Mouse (Mus musculus) ES-Bruce4 (cell line): ENCODE results near the gene Olfr787. TPM values are rescaled to one million over a fixed set of nuclear protein-coding genes. Genes with fewer than 3 reads are reported as not detected.

Source experiments
- H3K27ac ChIP-seq: 2 replicates; pipeline ENCODE4 v1.5.1; 2012; ENCODE audit warnings: low read length, inconsistent platforms; ENCODE audit not compliant: insufficient read depth
- H3K27me3 ChIP-seq: 2 replicates; pipeline ENCODE4 v1.6.1; 2012; ENCODE audit warnings: mild to moderate bottlenecking, low read length, inconsistent platforms; ENCODE audit not compliant: control insufficient read depth, poor library complexity, insufficient read depth, severe bottlenecking
- H3K36me3 ChIP-seq: 2 replicates; pipeline ENCODE4 v1.6.1; 2012; ENCODE audit warnings: inconsistent platforms, mild to moderate bottlenecking, low read length, moderate library complexity; ENCODE audit not compliant: control insufficient read depth, poor library complexity, insufficient read depth, severe bottlenecking
- H3K4me1 ChIP-seq: one replicate; pipeline ENCODE4 v1.8.1; 2011; ENCODE audit warnings: low read length; ENCODE audit not compliant: control insufficient read depth, insufficient read depth
- H3K4me3 ChIP-seq: 2 replicates; pipeline ENCODE4 v1.5.1; 2011; ENCODE audit warnings: low read depth, mild to moderate bottlenecking, low read length
- H3K9ac ChIP-seq: 2 replicates; pipeline ENCODE4 v1.6.1; 2012; ENCODE audit warnings: low read depth, mild to moderate bottlenecking, inconsistent platforms; ENCODE audit not compliant: poor library complexity, severe bottlenecking
- H3K9me3 ChIP-seq: replicated peaks from 2 replicates; pipeline ENCODE4 v1.6.1; 2012; ENCODE audit warnings: mild to moderate bottlenecking, low read length, inconsistent platforms; ENCODE audit not compliant: control insufficient read depth, poor library complexity, insufficient read depth, severe bottlenecking
- CTCF ChIP-seq: IDR thresholded peaks from one replicate; pipeline ENCODE4 v1.8.1; 2011; ENCODE audit warnings: low read depth, low read length
- EP300 ChIP-seq: IDR thresholded peaks from 2 replicates; pipeline ENCODE4 v1.6.1; 2011; ENCODE audit warnings: low read depth, low read length; ENCODE audit not compliant: insufficient read depth
- POLR2A ChIP-seq: IDR thresholded peaks from one replicate; pipeline ENCODE4 v1.8.1; 2011; ENCODE audit warnings: low read length; ENCODE audit not compliant: insufficient read depth
- polyA plus RNA-seq: library from polyadenylated mRNA; stranded (reverse); fragments of >200 nt; gene quantifications from 2 replicates; pipeline ENCODE4 v1.2.4, GENCODE M21; 2011; ENCODE audit warnings: low read depth; ENCODE audit not compliant: missing spikeins, insufficient read depth, insufficient read length

Olfr787 gene
- polyA plus RNA-seq, 1 experiment: not detected

DNA sequence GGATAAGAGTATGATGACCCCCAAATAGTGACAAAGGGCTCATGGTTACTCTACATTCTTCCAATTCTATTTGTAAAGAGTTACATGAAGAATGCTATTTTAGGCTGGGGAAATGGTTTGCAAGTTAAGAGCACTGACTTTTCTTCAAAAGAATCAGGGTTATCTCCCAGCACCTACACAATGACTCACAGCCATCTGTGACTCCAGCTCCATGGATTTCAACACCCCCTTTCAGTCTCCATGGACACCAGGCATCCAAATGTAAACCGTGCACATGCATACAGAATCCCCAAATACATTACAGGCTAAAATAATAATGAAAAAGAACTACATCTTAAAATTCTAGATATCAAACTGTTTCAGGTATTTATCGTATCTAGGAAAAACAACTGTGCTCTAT is 28.4 kb downstream of the Olfr787 start:
- TF ChIP-seq EP300 (no peak), POLR2A (no peak), CTCF (no peak)
- Histone ChIP-seq H3K4me1 (no peaks in the 10 kb centered on the region), H3K27me3 (no peaks in the 10 kb centered on the region), H3K4me3 (no peak overlapping the region), H3K36me3 (no peaks in the 10 kb centered on the region), H3K27ac (no peak overlapping the region), H3K9me3 (no peaks in the 10 kb centered on the region), H3K9ac (no peak overlapping the region)

DNA sequence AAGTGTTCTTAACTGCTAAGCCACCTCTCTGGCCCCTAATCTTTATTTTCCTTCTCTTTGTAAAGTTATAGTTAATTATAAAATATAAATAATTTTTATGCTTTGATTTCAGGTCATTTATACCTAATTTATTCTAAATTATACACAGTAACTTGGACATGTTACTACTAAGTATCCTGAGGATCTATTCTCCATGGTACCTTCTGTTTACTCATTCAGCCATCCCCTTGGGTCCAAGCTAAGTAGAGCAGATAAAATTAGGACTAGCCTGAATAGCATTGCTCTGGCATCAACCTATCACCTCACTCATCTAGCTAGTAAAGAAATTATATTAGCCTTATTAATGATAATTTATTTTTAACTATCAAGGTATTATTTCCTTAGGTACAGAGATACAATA is 36.5 kb downstream of the Olfr787 start, which contains the start of gene Olfr790:
Olfr790 (plus strand) TSS at position 301 of the 400 bp plus-strand sequence.
- no peak for TF ChIP-seq CTCF
- no peak for TF ChIP-seq POLR2A
- TF ChIP-seq EP300: no peak
- Histone ChIP-seq H3K27ac (no peak within 1 kb of the TSS), H3K4me3 (no peak within 1 kb of the TSS), H3K4me1 (no peaks in the 10 kb centered on the region), H3K27me3 (no peaks in the 10 kb centered on the region), H3K9me3 (no peaks in the 10 kb centered on the region), H3K36me3 (no peaks in the 10 kb centered on the region), H3K9ac (no peak within 1 kb of the TSS)

Other genes starting within 250 kb of the Olfr787 start
- gene Olfr774, start 225.7 kb upstream of the Olfr787 start, polyA plus RNA-seq: not detected in 2 replicates
- not detected in 2 replicates for gene Olfr775, start 213.4 kb upstream of the Olfr787 start, polyA plus RNA-seq
- gene Olfr776, start 202.7 kb upstream of the Olfr787 start, polyA plus RNA-seq: not detected in 2 replicates
- not detected in 2 replicates for gene Olfr777, start 190.4 kb upstream of the Olfr787 start, polyA plus RNA-seq
- gene Olfr780, start 143.7 kb upstream of the Olfr787 start, polyA plus RNA-seq: not detected in 2 replicates
- not detected in 2 replicates for gene Olfr781, start 133.0 kb upstream of the Olfr787 start, polyA plus RNA-seq
- gene Olfr782, start 113.0 kb upstream of the Olfr787 start, polyA plus RNA-seq: not detected in 2 replicates
- gene Olfr784, start 77.8 kb upstream of the Olfr787 start, polyA plus RNA-seq: not detected in 2 replicates
- gene Olfr785, start 56.4 kb upstream of the Olfr787 start, polyA plus RNA-seq: not detected in 2 replicates
- not detected in 2 replicates for gene Olfr786, start 34.6 kb upstream of the Olfr787 start, polyA plus RNA-seq
- gene Olfr788, start 9.1 kb downstream of the Olfr787 start, polyA plus RNA-seq: not detected in 2 replicates
- not detected in 2 replicates for gene Olfr789, start 22.9 kb downstream of the Olfr787 start, polyA plus RNA-seq
- gene Olfr790, start 36.6 kb downstream of the Olfr787 start, polyA plus RNA-seq: not detected in 2 replicates
- gene Olfr791, start 59.9 kb downstream of the Olfr787 start, polyA plus RNA-seq: not detected in 2 replicates
- gene Olfr792, start 77.3 kb downstream of the Olfr787 start, polyA plus RNA-seq: not detected in 2 replicates
- 0.29 TPM in 1 of 2 replicates, not detected in the other for gene Olfr794, start 105.8 kb downstream of the Olfr787 start, polyA plus RNA-seq
- gene Olfr796, start 150.7 kb downstream of the Olfr787 start, polyA plus RNA-seq: 0.24 TPM in 1 of 2 replicates, not detected in the other
- not detected in 2 replicates for gene Olfr798, start 166.1 kb downstream of the Olfr787 start, polyA plus RNA-seq
- not detected in 2 replicates for gene Olfr799, start 175.6 kb downstream of the Olfr787 start, polyA plus RNA-seq
- not detected in 2 replicates for gene Olfr800, start 195.8 kb downstream of the Olfr787 start, polyA plus RNA-seq
- not detected in 2 replicates for gene Olfr801, start 212.0 kb downstream of the Olfr787 start, polyA plus RNA-seq
- not detected in 2 replicates for gene Olfr802, start 226.3 kb downstream of the Olfr787 start, polyA plus RNA-seq
- not detected in 2 replicates for gene Olfr803, start 232.4 kb downstream of the Olfr787 start, polyA plus RNA-seq
- not detected in 2 replicates for gene Olfr804, start 241.3 kb downstream of the Olfr787 start, polyA plus RNA-seq